Mouse (Mus musculus): ENCODE measurements around the gene 2310046K23Rik. TPM values are rescaled to one million over a fixed set of nuclear protein-coding genes. Genes with fewer than 3 reads are reported as not detected.
A peak's percentile ranks its signal among the peaks of the same experiment; 100 is the strongest.

The 2310046K23Rik gene
- not detected in 2 replicates for polyA plus RNA-seq (2015; fragmentation: Nextera tagmentation; extraction: Ambion mirVana)

DNA sequence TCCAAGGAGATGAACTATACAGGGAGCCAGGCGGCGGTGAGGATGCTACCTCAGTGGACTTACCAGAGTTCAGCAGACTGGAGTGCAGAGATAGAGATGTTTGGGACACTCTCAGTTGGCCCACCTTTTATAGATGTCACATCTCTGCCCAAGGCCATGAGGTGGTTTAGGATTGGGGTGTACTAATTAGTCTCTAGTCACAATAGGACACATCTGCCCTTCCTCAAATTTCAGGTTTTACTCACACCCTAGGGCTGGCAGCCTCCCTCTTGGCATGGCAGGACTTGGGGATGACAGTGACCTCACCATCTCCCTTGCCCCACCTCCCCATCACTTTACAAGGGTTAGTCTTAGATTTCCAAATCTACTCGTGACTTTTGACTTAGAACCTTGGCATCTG, at the start of gene 2310046K23Rik:
Gene 2310046K23Rik, minus strand, starts transcription at position 101 of the 400 bp plus-strand sequence.
- H3K36me3 ChIP-seq (ENCODE audit: control insufficient read depth, insufficient read depth, low read length): no peaks in the 10 kb centered on the region
- ATAC-seq: no peak
- no peaks in the 10 kb centered on the region for H3K4me1 ChIP-seq (ENCODE audit: control insufficient read depth, insufficient read depth, low read length)
- H3K9ac ChIP-seq (ENCODE audit: low read depth, low read length): no peak within 1 kb of the TSS
- H3K4me2 ChIP-seq (ENCODE audit: low read depth, low read length): no peak within 1 kb of the TSS
- H3K27me3 ChIP-seq (replicated peaks; ENCODE audit: control insufficient read depth, insufficient read depth, low read length): no peaks in the 10 kb centered on the region
- H3K9me3 ChIP-seq (ENCODE audit: control insufficient read depth, low read length): no peaks in the 10 kb centered on the region
- no peak within 1 kb of the TSS for H3K27ac ChIP-seq (ENCODE audit: low read length)
- H3K4me3 ChIP-seq (ENCODE audit: low read length): no peak within 1 kb of the TSS
- WGBS: 84% methylated on average over 3 of the region's 3 CpGs

DNA sequence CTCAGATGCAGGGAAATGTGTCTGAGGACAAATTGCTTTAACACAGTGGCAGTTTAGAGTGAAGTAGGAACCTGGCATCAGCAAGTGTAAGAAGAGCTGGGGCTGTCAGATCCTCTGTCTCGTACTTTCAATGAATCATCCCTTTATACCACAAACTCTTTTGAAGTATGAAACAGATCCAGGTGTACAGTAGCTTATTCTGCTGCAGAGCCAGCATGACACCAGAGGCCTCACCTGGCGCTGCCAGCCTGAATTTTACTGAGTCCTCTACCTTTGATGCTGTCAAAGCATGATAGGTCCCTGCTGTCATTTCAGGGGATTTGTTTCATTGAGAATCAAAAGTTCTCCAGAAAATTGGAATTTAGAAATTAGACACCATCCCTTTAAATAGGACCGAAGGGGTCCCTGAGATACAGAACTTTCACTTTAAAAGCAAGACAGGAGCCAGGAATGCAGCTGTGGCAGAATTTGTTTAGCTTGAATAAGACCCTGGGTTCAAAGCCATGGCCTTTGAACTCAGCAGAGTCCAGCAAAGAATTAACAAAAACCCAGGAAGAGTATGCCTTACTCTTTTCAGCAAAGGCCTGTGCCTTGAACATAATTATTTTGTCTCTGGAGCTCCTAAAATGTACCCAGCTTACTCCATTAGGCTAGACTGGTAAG, 49.0 kb upstream of the 2310046K23Rik start:
- H3K4me2 ChIP-seq (ENCODE audit: low read depth, low read length): no peak overlapping the region
- ATAC-seq: no peak
- no peaks in the 10 kb centered on the region for H3K27me3 ChIP-seq (replicated peaks; ENCODE audit: control insufficient read depth, insufficient read depth, low read length)
- H3K4me3 ChIP-seq (ENCODE audit: low read length): no peak overlapping the region
- no peaks in the 10 kb centered on the region for H3K9me3 ChIP-seq (ENCODE audit: control insufficient read depth, low read length)
- no peak overlapping the region for H3K27ac ChIP-seq (ENCODE audit: low read length)
- no peak overlapping the region for H3K9ac ChIP-seq (ENCODE audit: low read depth, low read length)
- 71% methylated on average over 3 of the region's 3 CpGs for WGBS
- H3K36me3 ChIP-seq (ENCODE audit: control insufficient read depth, insufficient read depth, low read length): no peaks in the 10 kb centered on the region
- no peaks in the 10 kb centered on the region for H3K4me1 ChIP-seq (ENCODE audit: control insufficient read depth, insufficient read depth, low read length)

DNA sequence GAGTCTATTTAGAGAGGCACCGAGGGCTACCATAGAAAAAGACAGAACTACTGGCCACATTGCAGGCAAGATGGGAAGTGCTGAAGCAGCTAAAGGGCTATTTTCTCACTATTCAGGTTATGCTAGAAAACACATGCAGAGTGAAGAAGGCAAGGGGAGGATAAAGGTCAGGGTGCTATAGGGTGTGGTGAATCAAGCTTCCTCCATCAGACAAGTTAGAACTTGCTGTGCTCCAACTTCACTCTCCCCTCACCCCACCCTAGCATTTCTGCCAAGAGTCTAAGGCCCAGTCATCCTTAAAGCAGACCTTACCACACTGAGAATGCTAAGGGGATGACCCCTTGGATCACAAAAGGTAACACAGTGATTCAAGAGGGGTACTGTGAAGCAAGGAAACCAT, 45.2 kb upstream of the 2310046K23Rik start:
- peak; percentile 94 for ATAC-seq
- peak overlapping the region; percentile 6; the same call in 1 of the 2 replicates for H3K27ac ChIP-seq (ENCODE audit: low read length)
- WGBS: 41% methylated on average over 1 of the region's 1 CpGs
- H3K4me2 ChIP-seq (ENCODE audit: low read depth, low read length): no peak overlapping the region
- no peaks in the 10 kb centered on the region for H3K36me3 ChIP-seq (ENCODE audit: control insufficient read depth, insufficient read depth, low read length)
- H3K27me3 ChIP-seq (replicated peaks; ENCODE audit: control insufficient read depth, insufficient read depth, low read length): no peaks in the 10 kb centered on the region
- H3K4me3 ChIP-seq (ENCODE audit: low read length): no peak overlapping the region
- H3K9me3 ChIP-seq (ENCODE audit: control insufficient read depth, low read length): no peaks in the 10 kb centered on the region
- H3K9ac ChIP-seq (ENCODE audit: low read depth, low read length): no peak overlapping the region
- H3K4me1 ChIP-seq (ENCODE audit: control insufficient read depth, insufficient read depth, low read length): no peaks in the 10 kb centered on the region

DNA sequence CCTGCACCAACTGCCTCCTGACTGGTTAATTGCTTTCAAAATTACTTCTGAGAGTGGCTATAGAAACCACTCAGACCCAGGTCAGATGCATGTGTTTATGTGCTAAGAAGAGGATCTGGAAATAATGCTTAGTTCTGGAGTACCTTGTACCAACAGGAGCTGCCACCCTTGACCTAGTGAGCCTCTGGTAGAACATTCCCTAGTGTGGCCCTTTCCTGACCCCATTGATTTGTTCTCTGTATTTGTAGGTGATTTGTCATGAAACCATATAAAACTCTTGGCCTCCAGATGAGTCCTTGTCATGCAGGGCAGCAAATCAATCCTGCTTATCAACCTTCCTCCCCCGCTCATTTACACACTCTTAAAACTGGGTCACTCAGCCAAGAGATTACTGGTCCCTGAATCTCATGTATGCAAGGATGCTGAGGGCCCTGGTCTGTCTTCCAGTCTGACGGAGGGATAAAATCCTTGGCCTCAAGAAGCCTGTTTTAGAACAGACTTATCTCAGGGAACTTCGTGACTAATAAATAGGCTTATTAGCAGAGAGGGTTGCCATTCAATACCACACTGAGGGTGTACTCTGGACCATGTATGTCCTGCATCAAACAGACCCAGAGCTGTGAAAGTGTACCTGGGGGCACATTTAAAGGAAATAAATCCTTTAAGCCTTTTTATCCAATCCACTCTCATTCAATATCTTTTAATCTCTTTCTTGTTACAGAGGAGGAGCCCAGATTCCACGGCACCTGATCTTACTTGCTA, 44.5 kb upstream of the 2310046K23Rik start:
- WGBS: 41% methylated on average over 4 of the region's 4 CpGs
- H3K9me3 ChIP-seq (ENCODE audit: control insufficient read depth, low read length): no peaks in the 10 kb centered on the region
- no peak overlapping the region for H3K4me3 ChIP-seq (ENCODE audit: low read length)
- H3K9ac ChIP-seq (ENCODE audit: low read depth, low read length): no peak overlapping the region
- peak; percentile 77 for ATAC-seq
- no peaks in the 10 kb centered on the region for H3K27me3 ChIP-seq (replicated peaks; ENCODE audit: control insufficient read depth, insufficient read depth, low read length)
- no peaks in the 10 kb centered on the region for H3K4me1 ChIP-seq (ENCODE audit: control insufficient read depth, insufficient read depth, low read length)
- no peak overlapping the region for H3K4me2 ChIP-seq (ENCODE audit: low read depth, low read length)
- H3K27ac ChIP-seq (ENCODE audit: low read length): peak overlapping the region; percentile 6; the same call in 1 of the 2 replicates
- H3K36me3 ChIP-seq (ENCODE audit: control insufficient read depth, insufficient read depth, low read length): no peaks in the 10 kb centered on the region

DNA sequence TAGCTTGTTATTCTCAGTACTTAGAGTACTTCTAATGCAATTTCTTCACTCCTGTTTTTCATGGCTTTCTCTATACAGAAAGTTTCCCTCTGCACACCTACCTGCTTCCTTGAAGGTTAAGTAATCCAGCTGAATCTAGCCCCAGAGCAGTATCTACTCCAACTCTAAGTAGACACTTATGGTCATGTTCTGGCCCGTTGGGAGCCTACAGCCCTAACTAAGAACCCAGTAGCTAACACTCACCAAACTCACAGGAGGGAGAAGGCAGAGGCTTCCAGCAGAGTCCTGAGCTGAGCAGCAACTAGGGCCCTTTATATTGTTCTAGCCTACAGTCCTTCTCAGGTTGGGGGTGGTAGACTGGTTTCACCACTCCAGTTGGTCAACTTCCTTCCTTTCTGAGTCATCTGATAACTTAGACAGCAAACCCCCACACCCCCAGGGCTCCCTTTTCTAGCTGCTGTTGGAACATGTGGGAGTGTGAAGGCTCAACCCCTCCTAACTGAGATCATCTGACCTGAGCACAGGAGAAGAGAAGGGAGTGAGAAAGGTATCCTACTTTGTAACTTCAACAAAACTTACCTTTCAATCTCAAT, 39.2 kb upstream of the 2310046K23Rik start, which contains the start of gene Ivl:
Gene Ivl, minus strand, starts transcription at position 287 of the 593 bp plus-strand sequence.
- WGBS: 95% methylated on average over 1 of the region's 1 CpGs
- no peaks in the 10 kb centered on the region for H3K36me3 ChIP-seq (ENCODE audit: control insufficient read depth, insufficient read depth, low read length)
- H3K9me3 ChIP-seq (ENCODE audit: control insufficient read depth, low read length): no peaks in the 10 kb centered on the region
- H3K27ac ChIP-seq (ENCODE audit: low read length): no peak within 1 kb of the TSS
- no peaks in the 10 kb centered on the region for H3K27me3 ChIP-seq (replicated peaks; ENCODE audit: control insufficient read depth, insufficient read depth, low read length)
- H3K4me3 ChIP-seq (ENCODE audit: low read length): no peak within 1 kb of the TSS
- H3K4me1 ChIP-seq (ENCODE audit: control insufficient read depth, insufficient read depth, low read length): no peaks in the 10 kb centered on the region
- H3K4me2 ChIP-seq (ENCODE audit: low read depth, low read length): no peak within 1 kb of the TSS
- H3K9ac ChIP-seq (ENCODE audit: low read depth, low read length): no peak within 1 kb of the TSS
- no peak for ATAC-seq

DNA sequence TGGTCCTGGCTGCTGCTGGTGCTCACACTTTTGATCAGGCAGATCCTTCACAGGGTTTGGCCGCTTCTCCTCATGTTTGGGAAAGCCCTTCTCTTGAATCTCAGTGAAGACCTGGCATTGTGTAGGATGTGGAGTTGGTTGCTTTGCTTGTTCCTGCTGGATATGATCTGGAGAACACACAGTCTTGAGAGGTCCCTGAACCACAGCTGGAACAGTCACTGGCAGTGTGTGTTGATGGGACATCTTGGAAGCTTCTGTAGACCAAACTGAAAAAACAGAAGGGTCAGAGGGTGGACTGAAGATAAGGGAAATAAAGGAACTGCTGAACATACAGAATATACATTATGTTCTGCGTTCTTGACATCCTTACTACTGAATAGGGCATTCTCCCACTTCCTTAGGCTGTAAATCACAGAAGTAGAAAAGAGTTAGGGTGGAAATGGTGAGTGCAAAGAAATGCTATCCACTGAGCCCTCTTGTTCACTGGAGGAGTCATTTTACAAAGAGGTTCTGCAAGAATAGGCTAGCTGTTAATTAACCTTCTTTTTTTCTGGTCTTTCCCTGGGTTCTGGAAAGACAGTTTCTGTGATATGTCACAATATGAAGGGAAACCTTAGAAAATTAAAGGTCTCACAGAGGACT, 38.3 kb upstream of the 2310046K23Rik start:
- 54% methylated on average over 2 of the region's 2 CpGs for WGBS
- Histone ChIP-seq H3K9me3 (ENCODE audit: control insufficient read depth, low read length) (no peaks in the 10 kb centered on the region), H3K27ac (ENCODE audit: low read length) (no peak overlapping the region), H3K27me3 (replicated peaks; ENCODE audit: control insufficient read depth, insufficient read depth, low read length) (no peaks in the 10 kb centered on the region), H3K4me3 (ENCODE audit: low read length) (no peak overlapping the region), H3K4me1 (ENCODE audit: control insufficient read depth, insufficient read depth, low read length) (no peaks in the 10 kb centered on the region), H3K4me2 (ENCODE audit: low read depth, low read length) (no peak overlapping the region), H3K36me3 (ENCODE audit: control insufficient read depth, insufficient read depth, low read length) (no peaks in the 10 kb centered on the region), H3K9ac (ENCODE audit: low read depth, low read length) (no peak overlapping the region)
- no peak for ATAC-seq

DNA sequence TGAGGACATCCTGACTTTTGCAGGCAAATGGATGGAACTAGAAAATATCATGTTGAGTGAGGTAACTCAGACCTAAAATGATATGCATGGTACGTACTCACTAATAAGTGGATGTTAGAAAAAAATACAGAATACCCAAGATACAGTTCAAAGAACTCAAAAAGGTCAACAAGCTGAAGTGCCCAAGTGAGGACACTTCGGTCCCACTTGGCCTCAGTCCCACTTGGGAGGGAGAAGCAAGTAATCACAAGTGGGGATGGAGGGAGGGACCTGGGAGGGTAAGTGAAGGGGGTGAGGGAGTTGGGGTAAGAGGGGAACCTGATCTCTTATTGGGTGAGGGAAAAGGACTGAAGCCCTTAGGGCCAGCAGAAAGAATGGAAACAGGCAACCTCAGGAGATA, 34.4 kb upstream of the 2310046K23Rik start:
- H3K9me3 ChIP-seq (ENCODE audit: control insufficient read depth, low read length): no peaks in the 10 kb centered on the region
- no peak for ATAC-seq
- no peaks in the 10 kb centered on the region for H3K27me3 ChIP-seq (replicated peaks; ENCODE audit: control insufficient read depth, insufficient read depth, low read length)
- H3K36me3 ChIP-seq (ENCODE audit: control insufficient read depth, insufficient read depth, low read length): no peaks in the 10 kb centered on the region
- WGBS: 86% methylated on average over 2 of the region's 2 CpGs
- H3K4me2 ChIP-seq (ENCODE audit: low read depth, low read length): no peak overlapping the region
- H3K9ac ChIP-seq (ENCODE audit: low read depth, low read length): no peak overlapping the region
- H3K27ac ChIP-seq (ENCODE audit: low read length): no peak overlapping the region
- no peak overlapping the region for H3K4me3 ChIP-seq (ENCODE audit: low read length)
- no peaks in the 10 kb centered on the region for H3K4me1 ChIP-seq (ENCODE audit: control insufficient read depth, insufficient read depth, low read length)

DNA sequence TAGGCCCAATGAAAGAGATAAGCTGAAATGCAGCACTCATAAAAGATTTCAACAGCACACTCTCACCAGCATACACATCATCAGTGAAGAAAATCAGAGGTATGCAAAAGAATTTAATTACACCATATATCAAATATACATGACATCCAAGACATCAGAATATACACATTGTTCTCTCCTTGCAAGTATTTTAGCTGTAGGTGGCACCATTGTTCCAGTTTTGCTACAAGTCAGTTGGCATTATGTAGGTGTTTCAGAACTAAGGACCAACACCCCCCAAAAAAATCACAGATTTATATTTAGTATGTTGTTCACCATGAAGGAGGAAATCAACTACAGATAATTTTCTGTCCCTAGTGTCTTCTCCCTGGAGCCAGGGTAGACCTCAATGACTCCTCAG, 31.1 kb upstream of the 2310046K23Rik start:
- no peaks in the 10 kb centered on the region for H3K27me3 ChIP-seq (replicated peaks; ENCODE audit: control insufficient read depth, insufficient read depth, low read length)
- H3K9me3 ChIP-seq (ENCODE audit: control insufficient read depth, low read length): no peaks in the 10 kb centered on the region
- no peak overlapping the region for H3K4me2 ChIP-seq (ENCODE audit: low read depth, low read length)
- H3K4me1 ChIP-seq (ENCODE audit: control insufficient read depth, insufficient read depth, low read length): no peaks in the 10 kb centered on the region
- ATAC-seq: no peak
- H3K4me3 ChIP-seq (ENCODE audit: low read length): no peak overlapping the region
- H3K27ac ChIP-seq (ENCODE audit: low read length): no peak overlapping the region
- no peak overlapping the region for H3K9ac ChIP-seq (ENCODE audit: low read depth, low read length)
- H3K36me3 ChIP-seq (ENCODE audit: control insufficient read depth, insufficient read depth, low read length): no peaks in the 10 kb centered on the region

DNA sequence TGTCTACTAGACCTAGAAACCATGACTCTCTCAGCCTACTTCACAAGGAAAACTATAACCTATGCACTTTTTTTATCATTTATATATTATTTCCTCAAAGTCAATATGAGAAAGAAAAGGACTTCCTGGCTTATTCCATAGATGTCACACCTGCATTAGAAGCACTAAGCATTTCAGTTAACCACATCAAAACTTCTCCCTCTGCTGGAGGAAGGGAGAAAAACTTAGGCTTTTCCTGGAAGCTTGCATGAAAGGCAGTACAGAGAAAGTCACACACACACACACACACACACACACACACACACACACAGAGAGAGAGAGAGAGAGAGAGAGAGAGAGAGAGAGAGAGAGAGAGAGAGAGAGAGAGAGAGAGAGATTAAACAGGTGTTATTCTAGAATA, 22.0 kb downstream of the 2310046K23Rik start:
- ATAC-seq: no peak
- Histone ChIP-seq H3K4me1 (ENCODE audit: control insufficient read depth, insufficient read depth, low read length) (no peaks in the 10 kb centered on the region), H3K4me2 (ENCODE audit: low read depth, low read length) (no peak overlapping the region), H3K9me3 (ENCODE audit: control insufficient read depth, low read length) (no peaks in the 10 kb centered on the region), H3K36me3 (ENCODE audit: control insufficient read depth, insufficient read depth, low read length) (no peaks in the 10 kb centered on the region), H3K27me3 (replicated peaks; ENCODE audit: control insufficient read depth, insufficient read depth, low read length) (no peaks in the 10 kb centered on the region), H3K27ac (ENCODE audit: low read length) (no peak overlapping the region), H3K9ac (ENCODE audit: low read depth, low read length) (no peak overlapping the region), H3K4me3 (ENCODE audit: low read length) (no peak overlapping the region)
